Mouse (Mus musculus): ENCODE measurements around the gene Gm38100.

The Gm38100 gene

GRCm38 (mm10) chr1:175920029-175920428 is at the start of gene Gm38100:
Gene Gm38100 (plus strand): TSS chr1:175920329.
- DNase-seq = no peak

GRCm38 (mm10) chr1:175870716-175871115 is 49.4 kb upstream of the Gm38100 start:
- DNase-seq = no peak

GRCm38 (mm10) chr1:175872028-175872816 is 47.9 kb upstream of the Gm38100 start:
- DNase-seq = no peak

GRCm38 (mm10) chr1:175880453-175881296 is 39.5 kb upstream of the Gm38100 start, which contains the start of gene Exo1:
Gene Exo1 (plus strand): TSS chr1:175880581.
- peak; percentile 86 for DNase-seq

- no peak for DNase-seq
These were observed 36.7 kb upstream of the Gm38100 start for GRCm38 (mm10) chr1:175883398-175883797.

GRCm38 (mm10) chr1:175893263-175893662 is 26.9 kb upstream of the Gm38100 start:
- no peak for DNase-seq

- DNase-seq = no peak
These were observed 26.4 kb upstream of the Gm38100 start for GRCm38 (mm10) chr1:175893726-175894125.

- DNase-seq = no peak
These were observed 8.9 kb upstream of the Gm38100 start for GRCm38 (mm10) chr1:175911207-175911606.

- DNase-seq = no peak
These were observed 8.1 kb upstream of the Gm38100 start for GRCm38 (mm10) chr1:175912038-175912437.

GRCm38 (mm10) chr1:175913728-175914303 is 6.3 kb upstream of the Gm38100 start:
- no peak for DNase-seq

- DNase-seq = no peak
These were observed 962 bp downstream of the Gm38100 start for GRCm38 (mm10) chr1:175921091-175921490.

GRCm38 (mm10) chr1:175923848-175924787 is 4.0 kb downstream of the Gm38100 start:
- peak; percentile 70 for DNase-seq

- no peak for DNase-seq
These were observed 11.3 kb downstream of the Gm38100 start for GRCm38 (mm10) chr1:175931391-175931790.

GRCm38 (mm10) chr1:175936282-175936737 is 16.2 kb downstream of the Gm38100 start:
- DNase-seq = peak; percentile 21

GRCm38 (mm10) chr1:175938731-175939130 is 18.6 kb downstream of the Gm38100 start:
- no peak for DNase-seq

GRCm38 (mm10) chr1:175943168-175943567 is 23.0 kb downstream of the Gm38100 start:
- DNase-seq = no peak

- no peak for DNase-seq
These were observed 26.7 kb downstream of the Gm38100 start for GRCm38 (mm10) chr1:175946718-175947315.

- no peak for DNase-seq
These were observed 30.3 kb downstream of the Gm38100 start for GRCm38 (mm10) chr1:175950421-175950820.

GRCm38 (mm10) chr1:175950851-175951250 is 30.7 kb downstream of the Gm38100 start:
- DNase-seq = no peak

- no peak for DNase-seq
These were observed 41.7 kb downstream of the Gm38100 start for GRCm38 (mm10) chr1:175961786-175962185.

GRCm38 (mm10) chr1:175967004-175967745 is 47.0 kb downstream of the Gm38100 start:
- DNase-seq = no peak
